Mouse (Mus musculus) embryonic facial prominence, embryonic 10.5 days (tissue): ENCODE measurements at regions not wholly inside any gene's neighbourhood (a gene's known extent, or its start where the extent isn't known, plus 50 kb on each side); places are given as distances from the start of the nearest gene placed in this dataset.

Experiments used
- DNase-seq: peaks from one replicate; pipeline ENCODE4 v3.0.0-alpha.2; 2017; ENCODE audit warnings: low spot score
- H3K27ac ChIP-seq: fragments of 300-500 bp; sonication (generic); replicated peaks from 2 replicates; pipeline ENCODE4 v1.5.1; 2016; ENCODE audit warnings: mild to moderate bottlenecking
- H3K27me3 ChIP-seq: fragments of 300-500 bp; sonication (generic); replicated peaks from 2 replicates; pipeline ENCODE4 v1.6.1; 2016; ENCODE audit warnings: low read depth, mild to moderate bottlenecking; ENCODE audit not compliant: poor library complexity, severe bottlenecking
- H3K36me3 ChIP-seq: fragments of 300-500 bp; sonication (generic); replicated peaks from 2 replicates; pipeline ENCODE4 v1.6.1; 2016; ENCODE audit warnings: mild to moderate bottlenecking, moderate library complexity
- H3K4me1 ChIP-seq: fragments of 300-500 bp; sonication (generic); 2 replicates; pipeline ENCODE4 v1.6.1; 2016
- H3K4me3 ChIP-seq: fragments of 300-500 bp; sonication (generic); 2 replicates; pipeline ENCODE4 v1.5.1; 2016; ENCODE audit warnings: mild to moderate bottlenecking, moderate library complexity
- H3K9me3 ChIP-seq: fragments of 300-500 bp; sonication (generic); 2 replicates; pipeline ENCODE4 v1.6.1; 2016; ENCODE audit warnings: mild to moderate bottlenecking
- WGBS: fragments of 180-500 bp; shearing (Covaris S2); methylation state at CpG from one replicate; pipeline ENCODE4 v1.1.7; 2016; 5-methylcytosine and 5-hydroxymethylcytosine counted together

- Histone ChIP-seq H3K9me3 (no peaks in the 10 kb centered on the region), H3K27me3 (no peaks in the 10 kb centered on the region), H3K27ac (no peak overlapping the region), H3K36me3 (no peaks in the 10 kb centered on the region), H3K4me3 (no peak overlapping the region), H3K4me1 (0 out of 2 replicates have a peak, but pooled peaks cover 2% of the 10 kb centered on the region)
- DNase-seq, result no peak
- WGBS, result 90% methylated on average over 1 of the region's 1 CpGs
These were observed 116.0 kb downstream of the Alg10b start for GRCm38 (mm10) chr15:90340089-90340488.

GRCm38 (mm10) chr15:90341261-90341660 lies 117.2 kb downstream of the Alg10b start:
- no peaks in the 10 kb centered on the region for H3K27me3 ChIP-seq
- DNase-seq, result no peak
- WGBS, result 91% methylated on average over 2 of the region's 2 CpGs
- 0 out of 2 replicates have a peak, but pooled peaks cover 2% of the 10 kb centered on the region for H3K4me1 ChIP-seq
- H3K36me3 ChIP-seq, result no peaks in the 10 kb centered on the region
- no peaks in the 10 kb centered on the region for H3K9me3 ChIP-seq
- no peak overlapping the region for H3K4me3 ChIP-seq
- H3K27ac ChIP-seq, result no peak overlapping the region

- H3K36me3 ChIP-seq, result no peaks in the 10 kb centered on the region
- 74% methylated on average over 1 of the region's 1 CpGs for WGBS
- no peaks in the 10 kb centered on the region for H3K27me3 ChIP-seq
- 0 out of 2 replicates have a peak, but pooled peaks cover 2% of the 10 kb centered on the region for H3K4me1 ChIP-seq
- no peak overlapping the region for H3K27ac ChIP-seq
- H3K4me3 ChIP-seq, result no peak overlapping the region
- no peak for DNase-seq
- peaks cover 3% of the 10 kb centered on the region; the same call in 1 of the 2 replicates for H3K9me3 ChIP-seq
These were observed 119.7 kb downstream of the Alg10b start for GRCm38 (mm10) chr15:90343771-90344170.

- H3K27ac ChIP-seq, result no peak overlapping the region
- H3K4me3 ChIP-seq, result no peak overlapping the region
- no peak for DNase-seq
- H3K27me3 ChIP-seq, result no peaks in the 10 kb centered on the region
- peaks cover 3% of the 10 kb centered on the region; the same call in 1 of the 2 replicates for H3K9me3 ChIP-seq
- WGBS, result 63% methylated on average over 4 of the region's 4 CpGs
- 0 out of 2 replicates have a peak, but pooled peaks cover 2% of the 10 kb centered on the region for H3K4me1 ChIP-seq
- no peaks in the 10 kb centered on the region for H3K36me3 ChIP-seq
These were observed 120.8 kb downstream of the Alg10b start for GRCm38 (mm10) chr15:90344956-90345355.

GRCm38 (mm10) chr15:90346162-90346561 lies 122.1 kb downstream of the Alg10b start:
- H3K4me1 ChIP-seq, result 0 out of 2 replicates have a peak, but pooled peaks cover 2% of the 10 kb centered on the region
- no peak for DNase-seq
- no peaks in the 10 kb centered on the region for H3K27me3 ChIP-seq
- peaks cover 3% of the 10 kb centered on the region; the same call in 1 of the 2 replicates for H3K9me3 ChIP-seq
- no peaks in the 10 kb centered on the region for H3K36me3 ChIP-seq
- no peak overlapping the region for H3K4me3 ChIP-seq
- 67% methylated on average over 9 of the region's 9 CpGs for WGBS
- H3K27ac ChIP-seq, result no peak overlapping the region

- no peak for DNase-seq
- no peaks in the 10 kb centered on the region for H3K27me3 ChIP-seq
- H3K9me3 ChIP-seq, result peaks cover 3% of the 10 kb centered on the region; the same call in 1 of the 2 replicates
- H3K4me3 ChIP-seq, result no peak overlapping the region
- H3K4me1 ChIP-seq, result 0 out of 2 replicates have a peak, but pooled peaks cover 2% of the 10 kb centered on the region
- H3K36me3 ChIP-seq, result no peaks in the 10 kb centered on the region
- WGBS, result 80% methylated on average over 9 of the region's 9 CpGs
- no peak overlapping the region for H3K27ac ChIP-seq
These were observed 122.6 kb downstream of the Alg10b start for GRCm38 (mm10) chr15:90346757-90347156.

- no peak for DNase-seq
- Histone ChIP-seq H3K27ac (no peak overlapping the region), H3K36me3 (no peaks in the 10 kb centered on the region), H3K4me1 (no peaks in the 10 kb centered on the region), H3K27me3 (no peaks in the 10 kb centered on the region), H3K9me3 (peaks cover 3% of the 10 kb centered on the region; the same call in 1 of the 2 replicates), H3K4me3 (no peak overlapping the region)
- WGBS, result 89% methylated on average over 3 of the region's 3 CpGs
These were observed 127.8 kb downstream of the Alg10b start for GRCm38 (mm10) chr15:90351898-90352297.

- Histone ChIP-seq H3K27me3 (no peaks in the 10 kb centered on the region), H3K36me3 (no peaks in the 10 kb centered on the region), H3K4me1 (no peaks in the 10 kb centered on the region), H3K9me3 (no peaks in the 10 kb centered on the region), H3K4me3 (no peak overlapping the region), H3K27ac (no peak overlapping the region)
- DNase-seq, result no peak
These were observed 141.5 kb downstream of the Alg10b start for GRCm38 (mm10) chr15:90365656-90366055.

- no peak overlapping the region for H3K27ac ChIP-seq
- H3K36me3 ChIP-seq, result no peaks in the 10 kb centered on the region
- no peaks in the 10 kb centered on the region for H3K9me3 ChIP-seq
- H3K4me3 ChIP-seq, result no peak overlapping the region
- DNase-seq, result no peak
- WGBS, result 93% methylated on average over 2 of the region's 2 CpGs
- H3K27me3 ChIP-seq, result no peaks in the 10 kb centered on the region
- no peaks in the 10 kb centered on the region for H3K4me1 ChIP-seq
These were observed 153.8 kb downstream of the Alg10b start for GRCm38 (mm10) chr15:90377959-90378358.

GRCm38 (mm10) chr15:90396961-90397360 lies 172.8 kb downstream of the Alg10b start:
- no peak for DNase-seq
- 90% methylated on average over 3 of the region's 3 CpGs for WGBS
- no peak overlapping the region for H3K27ac ChIP-seq

GRCm38 (mm10) chr15:90397691-90398377 lies 173.7 kb downstream of the Alg10b start:
- H3K27ac ChIP-seq, result no peak overlapping the region
- no peaks in the 10 kb centered on the region for H3K36me3 ChIP-seq
- no peak overlapping the region for H3K4me3 ChIP-seq
- no peaks in the 10 kb centered on the region for H3K27me3 ChIP-seq
- no peak for DNase-seq
- peaks cover 3% of the 10 kb centered on the region; the same call in 1 of the 2 replicates for H3K4me1 ChIP-seq
- no peaks in the 10 kb centered on the region for H3K9me3 ChIP-seq
- 93% methylated on average over 2 of the region's 2 CpGs for WGBS

More at GRCm38 (mm10) chr15:90396961-90397360, 172.8 kb downstream of the Alg10b start:
- Histone ChIP-seq H3K27me3 (no peaks in the 10 kb centered on the region), H3K36me3 (no peaks in the 10 kb centered on the region), H3K4me3 (no peak overlapping the region), H3K4me1 (no peaks in the 10 kb centered on the region), H3K9me3 (no peaks in the 10 kb centered on the region)

GRCm38 (mm10) chr15:90400326-90401280 lies 176.5 kb downstream of the Alg10b start:
- H3K4me3 ChIP-seq, result no peak overlapping the region
- WGBS, result 51% methylated on average over 5 of the region's 5 CpGs
- H3K4me1 ChIP-seq, result peaks cover 3% of the 10 kb centered on the region; the same call in 1 of the 2 replicates
- no peaks in the 10 kb centered on the region for H3K36me3 ChIP-seq
- H3K9me3 ChIP-seq, result no peaks in the 10 kb centered on the region
- H3K27ac ChIP-seq, result no peak overlapping the region
- no peak for DNase-seq
- no peaks in the 10 kb centered on the region for H3K27me3 ChIP-seq
